Mouse (Mus musculus): ENCODE data around the gene Gm27029.
"Not testable (repeated sequence)": the region's sequence is repeated elsewhere in the genome, so short reads cannot be mapped to it uniquely, and the experiment has no call there.

Gm27029 gene

DNA sequence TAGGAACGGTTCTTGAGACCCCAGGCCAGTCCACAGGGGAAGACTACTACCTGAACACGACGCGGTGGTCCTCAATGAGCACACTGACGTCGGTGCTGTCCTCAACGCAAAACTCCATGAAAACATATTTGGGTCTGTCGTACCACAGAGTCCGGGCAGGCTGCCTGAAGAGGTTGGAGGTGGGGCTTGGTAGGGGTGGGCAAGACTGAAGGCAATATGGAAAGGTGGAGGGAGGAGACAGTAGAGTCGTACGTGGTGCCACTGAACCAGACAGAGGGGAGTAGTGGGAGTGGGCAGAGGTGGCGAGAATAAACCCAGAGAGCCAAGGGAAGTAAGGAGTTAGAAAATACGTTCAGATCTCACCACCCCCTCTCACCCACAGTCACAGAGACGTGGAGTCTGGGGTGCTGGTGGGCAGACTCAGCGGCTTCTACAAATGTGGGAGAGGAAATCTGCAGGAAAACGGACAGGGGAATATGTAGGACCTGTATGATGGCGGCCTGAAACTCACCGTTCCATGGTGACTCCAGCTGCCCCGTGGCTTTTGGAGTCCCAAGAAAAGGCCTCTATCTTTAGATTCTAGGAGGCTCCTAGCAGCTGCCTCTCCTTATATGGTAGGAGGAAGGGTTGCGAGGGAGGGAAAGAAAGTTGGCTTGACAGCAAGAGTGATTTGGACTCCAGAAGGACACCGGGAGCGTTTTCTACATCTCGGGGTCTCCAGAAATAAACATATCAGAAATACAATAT lies at the start of gene Gm27029:
TSS of gene Gm27029 (minus strand) at position 692 of the 747 bp plus-strand sequence.
- DNase-seq (ENCODE audit: low spot score in 2 of 2) = no peak

DNA sequence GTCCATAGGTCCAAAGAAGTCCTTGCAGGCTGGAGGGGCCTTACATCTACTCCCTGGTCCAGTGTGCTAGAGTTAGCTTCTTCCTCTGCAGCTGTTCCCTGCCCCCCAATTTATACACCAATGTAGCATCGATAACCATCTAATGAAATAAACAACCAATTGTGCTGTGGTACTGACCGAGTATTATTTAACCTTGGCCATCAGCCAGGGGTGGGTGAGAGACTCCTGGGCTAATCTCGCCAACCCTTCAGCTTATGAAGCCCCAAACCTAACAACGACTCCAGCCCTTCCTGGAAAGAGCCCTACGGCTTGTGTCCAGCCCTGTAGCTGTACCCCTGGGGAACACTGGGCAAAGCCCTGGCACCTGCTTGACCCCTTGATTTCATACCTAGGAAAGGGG lies 49.7 kb upstream of the Gm27029 start:
- no peak for DNase-seq (ENCODE audit: low spot score in 2 of 2)

DNA sequence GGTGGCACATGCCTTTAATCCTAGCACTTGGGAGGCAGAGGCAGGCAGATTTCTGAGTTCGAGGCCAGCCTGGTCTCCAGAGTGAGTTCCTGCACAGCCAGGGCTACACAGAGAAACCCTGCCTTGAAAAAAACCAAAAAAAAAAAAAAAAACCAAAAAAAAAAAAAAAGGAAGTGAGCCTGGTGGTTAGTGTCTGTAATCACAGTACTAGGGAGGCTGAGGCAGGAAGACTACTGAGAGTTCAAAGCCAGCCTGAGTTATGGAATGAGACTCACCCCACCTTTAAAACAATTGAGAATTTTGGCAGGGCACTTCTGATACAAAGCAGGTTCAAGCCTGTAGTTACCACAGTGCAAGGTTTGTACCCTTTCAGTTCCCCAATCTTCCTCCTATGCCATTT lies 49.1 kb upstream of the Gm27029 start:
- not testable (repeated sequence) for DNase-seq (ENCODE audit: low spot score in 2 of 2)

DNA sequence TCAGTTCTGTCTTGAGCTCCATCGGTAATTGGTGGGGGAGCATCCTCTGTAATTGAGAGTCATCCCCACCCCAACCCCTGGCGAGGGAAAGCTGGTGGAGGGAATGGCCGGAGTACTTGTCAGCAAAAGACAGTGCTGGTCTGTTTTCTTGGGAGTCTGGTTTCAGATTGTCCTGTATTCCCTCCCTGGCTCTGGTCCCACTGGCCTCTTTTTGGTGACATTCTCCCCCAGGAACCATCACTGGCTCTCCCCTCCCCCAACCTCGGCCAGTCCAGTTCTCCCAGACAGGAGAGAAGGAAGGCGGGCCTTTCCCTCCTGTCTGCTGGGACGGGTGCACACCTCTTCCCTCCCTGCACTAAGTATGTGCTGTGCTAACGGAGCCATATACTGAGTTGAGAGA lies 47.7 kb upstream of the Gm27029 start:
- DNase-seq (ENCODE audit: low spot score in 2 of 2) = no peak

DNA sequence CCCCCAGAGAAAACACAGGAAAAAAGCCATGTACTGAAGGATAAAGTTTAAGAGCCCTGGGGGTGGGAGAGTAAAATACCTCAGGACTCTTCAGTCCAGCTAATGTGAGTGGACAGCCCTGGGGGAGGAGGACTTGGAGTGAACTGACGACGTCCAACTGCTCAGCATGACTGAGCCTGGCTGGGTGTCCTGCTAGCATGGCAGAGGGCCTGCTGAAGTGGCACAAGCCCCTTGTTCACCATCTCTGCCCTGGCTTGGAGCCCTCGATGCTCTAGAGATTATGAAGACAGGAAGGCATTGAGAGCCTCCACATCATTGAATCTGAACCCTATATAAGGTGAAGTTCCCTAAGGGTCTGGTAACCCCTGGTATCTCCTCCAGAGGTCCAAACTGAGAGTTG lies 47.3 kb upstream of the Gm27029 start:
- no peak for DNase-seq (ENCODE audit: low spot score in 2 of 2)

DNA sequence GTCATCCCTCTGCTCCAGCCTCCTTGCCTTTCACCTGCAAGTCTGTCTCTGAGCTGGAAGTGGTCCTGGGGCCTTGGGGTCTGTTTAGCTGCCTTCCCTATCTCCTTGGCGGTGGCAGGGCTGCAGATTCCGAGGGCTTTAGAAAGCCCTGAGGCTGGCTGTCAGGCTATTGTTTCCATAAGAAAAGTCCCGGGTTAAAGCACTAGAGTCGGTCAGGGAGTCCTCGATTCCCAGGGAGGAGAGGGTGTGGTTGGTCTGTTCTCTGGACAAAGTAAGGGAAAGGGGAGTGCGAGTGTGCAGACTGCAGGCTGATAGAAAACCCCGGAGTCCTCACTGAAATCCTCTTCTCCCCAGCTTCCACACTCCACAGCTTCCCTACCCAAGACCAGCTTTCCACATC lies 45.6 kb upstream of the Gm27029 start:
- no peak for DNase-seq (ENCODE audit: low spot score in 2 of 2)

DNA sequence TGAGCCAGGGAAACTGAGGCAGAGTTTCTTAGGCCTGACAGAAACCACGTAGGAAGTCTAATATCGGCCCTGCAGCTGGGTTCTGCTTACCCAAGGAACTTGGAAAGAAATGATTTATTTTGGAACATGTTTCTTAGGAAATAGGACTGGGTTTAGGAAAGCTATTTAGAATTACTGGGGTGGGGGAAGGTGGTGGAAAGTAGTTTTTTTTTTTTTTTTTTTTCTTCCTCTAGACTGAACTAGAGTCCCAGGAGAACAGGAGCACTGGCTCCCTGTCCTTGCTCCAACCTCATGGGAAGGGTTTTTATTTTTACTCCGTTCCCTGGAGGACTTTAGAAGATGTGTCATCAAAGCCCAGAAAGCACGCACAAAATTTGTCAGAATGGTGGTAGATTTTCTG lies 44.6 kb upstream of the Gm27029 start:
- DNase-seq (ENCODE audit: low spot score in 2 of 2) = no peak

DNA sequence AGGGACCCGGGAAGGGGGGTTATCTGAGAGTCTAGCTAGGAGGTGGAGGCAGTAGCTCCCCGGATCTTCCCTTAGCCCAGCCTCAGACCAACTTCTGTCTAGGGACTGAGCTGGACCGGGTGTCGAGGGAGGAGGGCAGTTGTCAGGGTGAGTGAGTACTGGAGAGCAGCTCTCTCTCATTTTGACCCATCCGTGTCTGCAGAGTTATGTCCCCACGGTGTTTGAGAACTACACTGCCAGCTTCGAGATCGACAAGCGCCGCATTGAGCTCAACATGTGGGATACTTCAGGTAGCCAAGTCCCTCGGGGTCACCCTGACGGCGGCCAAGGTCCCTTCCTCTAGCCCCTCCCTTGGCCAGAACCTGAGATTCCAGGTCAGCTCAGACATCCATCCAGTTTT lies 44.1 kb upstream of the Gm27029 start:
- DNase-seq (ENCODE audit: low spot score in 2 of 2) = no peak

DNA sequence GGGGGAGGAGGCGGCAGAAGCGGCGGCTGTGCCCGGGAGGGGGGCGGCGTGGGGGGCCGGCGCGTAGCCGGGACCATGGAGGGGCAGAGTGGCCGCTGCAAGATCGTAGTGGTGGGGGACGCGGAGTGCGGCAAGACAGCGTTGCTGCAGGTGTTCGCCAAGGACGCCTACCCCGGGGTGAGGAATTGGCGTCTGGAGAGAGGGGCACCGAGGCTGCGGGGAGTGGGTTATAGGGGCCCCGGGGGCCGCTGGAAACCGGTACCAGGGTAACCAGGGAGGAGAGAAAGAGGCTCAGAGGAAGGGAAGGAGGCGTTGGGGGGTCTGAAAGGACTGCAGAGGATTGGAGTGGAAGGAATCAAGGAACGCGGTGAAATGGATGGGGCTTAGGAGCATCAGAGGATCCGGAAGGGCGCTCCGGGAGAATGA lies 43.7 kb upstream of the Gm27029 start:
- DNase-seq (ENCODE audit: low spot score in 2 of 2) = peak in 1 of 2 experiments; percentile 45

DNA sequence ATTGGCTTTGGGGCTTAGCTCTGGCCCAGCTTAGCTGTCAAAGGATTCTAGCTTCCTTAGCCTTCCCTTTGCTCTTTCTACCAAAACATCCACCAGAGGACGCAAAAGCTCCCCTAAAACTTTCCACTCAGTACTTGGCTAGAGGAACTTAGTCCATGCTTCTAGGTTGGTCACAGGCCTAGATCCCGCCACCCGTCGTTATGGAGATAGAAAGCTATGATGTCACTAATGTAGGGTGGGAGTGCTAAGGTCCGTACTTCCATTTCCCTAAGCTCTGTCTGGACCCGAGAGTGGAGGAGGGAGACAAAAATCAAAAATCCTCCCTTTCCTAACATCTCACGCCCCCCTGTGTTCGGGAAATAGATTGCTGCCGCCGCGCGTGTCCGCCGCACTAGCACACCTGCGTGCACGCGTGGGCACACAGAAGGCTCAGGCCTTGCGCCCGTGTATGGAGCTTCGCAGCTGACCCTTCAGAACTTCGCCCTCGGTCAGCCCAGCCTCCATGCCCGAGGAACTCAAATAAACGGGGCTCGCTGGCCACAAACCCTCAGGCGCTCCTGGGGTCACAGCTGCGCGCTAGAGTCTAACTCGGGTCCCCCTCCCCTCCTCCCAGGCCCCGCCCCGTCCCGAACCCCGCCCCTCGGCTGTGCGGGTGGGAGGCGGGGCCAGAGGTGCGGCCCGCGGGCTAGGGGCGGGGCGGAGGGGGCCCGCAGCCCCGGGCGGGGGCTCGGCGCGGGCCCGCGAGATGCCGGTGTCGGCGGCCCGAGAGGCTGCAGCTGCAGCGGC lies 43.1 kb upstream of the Gm27029 start:
- DNase-seq (ENCODE audit: low spot score in 2 of 2) = peak; percentile 51 to 77

DNA sequence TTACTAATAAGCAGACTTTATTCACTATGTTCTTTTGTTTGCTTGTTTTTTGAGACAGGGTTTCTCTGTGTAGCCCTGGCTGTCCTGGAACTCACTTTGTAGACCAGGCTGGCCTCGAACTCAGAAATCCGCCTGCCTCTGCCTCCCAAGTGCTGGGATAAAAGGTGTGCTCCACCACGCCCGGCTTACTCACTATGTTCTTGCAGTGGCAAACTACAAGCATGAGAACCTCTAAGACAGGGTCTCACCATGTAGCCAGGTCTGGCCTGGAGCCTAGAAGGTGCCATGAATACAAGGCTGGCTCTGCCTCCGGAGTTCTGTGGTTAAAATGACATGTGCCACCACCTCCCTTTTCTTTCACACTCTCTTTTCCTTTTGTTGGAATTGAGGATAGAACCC lies 42.0 kb upstream of the Gm27029 start:
- not testable (repeated sequence) for DNase-seq (ENCODE audit: low spot score in 2 of 2)

DNA sequence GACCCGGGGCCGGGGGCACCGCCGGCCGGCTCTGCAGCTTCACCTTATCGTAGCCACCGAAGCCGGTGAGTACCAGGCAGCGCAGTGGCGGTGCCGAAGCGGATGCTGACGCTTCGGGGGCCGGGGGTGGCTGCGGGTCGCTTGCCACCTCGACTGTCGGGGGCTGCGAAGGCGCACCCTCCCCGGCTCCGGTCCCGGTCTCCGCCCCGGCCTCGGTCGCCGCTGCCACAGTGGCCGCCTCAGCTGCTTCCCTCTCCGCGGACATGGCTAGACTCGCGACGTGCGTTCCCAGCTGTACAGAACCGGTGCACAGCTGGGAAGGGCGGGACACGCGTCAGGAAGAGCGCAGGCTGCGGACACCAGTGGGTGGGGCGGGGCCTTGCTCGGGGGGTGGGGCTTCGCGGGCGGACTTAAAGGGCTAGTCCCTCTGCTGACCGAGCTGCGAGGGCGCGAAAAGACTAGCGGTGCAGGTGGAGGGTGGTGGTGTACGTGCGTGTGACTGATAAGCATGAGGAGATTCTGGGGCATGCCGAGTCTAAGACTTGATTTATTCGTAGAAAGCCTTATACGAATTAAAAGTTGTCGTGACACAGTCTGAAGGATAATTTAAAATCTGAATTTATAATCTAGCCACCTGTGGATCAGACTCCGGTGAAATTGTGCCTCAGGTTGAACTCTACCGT lies 41.4 kb upstream of the Gm27029 start, which contains the start of gene Vat1:
TSS of gene Vat1 (minus strand) at position 362 of the 683 bp plus-strand sequence.
- DNase-seq (ENCODE audit: low spot score in 2 of 2) = peak; percentile 25 to 44

DNA sequence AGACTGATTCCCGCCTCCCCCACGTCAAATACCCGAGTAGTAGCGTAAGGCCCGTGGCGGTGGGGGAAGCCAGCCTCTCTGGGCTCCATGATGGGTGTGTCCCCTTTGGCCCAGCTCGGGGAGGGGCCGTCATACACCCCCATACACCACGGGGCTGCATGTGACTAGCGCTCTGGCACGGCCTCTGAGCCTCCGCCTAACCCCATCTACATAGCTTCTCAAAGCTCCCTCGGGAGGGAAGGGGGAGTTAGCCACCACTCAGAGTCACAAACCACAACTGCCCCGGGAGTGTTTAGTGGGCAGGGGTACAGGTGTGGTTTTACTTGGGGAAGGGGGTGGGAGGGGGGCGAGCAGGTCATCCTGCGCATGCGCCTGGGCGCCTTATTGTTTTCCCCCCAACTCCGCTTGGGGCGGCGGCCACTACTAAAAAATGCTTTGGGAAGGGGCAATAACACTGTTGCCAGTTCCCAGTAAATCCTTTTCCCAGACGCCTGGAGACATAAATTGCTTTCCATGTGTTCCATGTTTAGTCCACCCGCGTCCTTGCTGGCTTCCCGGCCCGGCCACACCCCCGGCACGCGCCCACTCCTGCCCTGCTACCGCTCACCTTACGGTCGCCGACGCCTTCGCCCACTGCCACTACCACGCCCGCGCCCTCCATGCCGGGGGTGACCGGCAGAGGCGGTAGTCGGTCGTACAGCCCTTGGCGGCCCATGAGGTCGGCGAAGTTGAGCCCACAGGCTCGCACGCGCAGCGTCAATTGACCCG lies 40.7 kb upstream of the Gm27029 start:
- peak; percentile 20 to 29 for DNase-seq (ENCODE audit: low spot score in 2 of 2)

DNA sequence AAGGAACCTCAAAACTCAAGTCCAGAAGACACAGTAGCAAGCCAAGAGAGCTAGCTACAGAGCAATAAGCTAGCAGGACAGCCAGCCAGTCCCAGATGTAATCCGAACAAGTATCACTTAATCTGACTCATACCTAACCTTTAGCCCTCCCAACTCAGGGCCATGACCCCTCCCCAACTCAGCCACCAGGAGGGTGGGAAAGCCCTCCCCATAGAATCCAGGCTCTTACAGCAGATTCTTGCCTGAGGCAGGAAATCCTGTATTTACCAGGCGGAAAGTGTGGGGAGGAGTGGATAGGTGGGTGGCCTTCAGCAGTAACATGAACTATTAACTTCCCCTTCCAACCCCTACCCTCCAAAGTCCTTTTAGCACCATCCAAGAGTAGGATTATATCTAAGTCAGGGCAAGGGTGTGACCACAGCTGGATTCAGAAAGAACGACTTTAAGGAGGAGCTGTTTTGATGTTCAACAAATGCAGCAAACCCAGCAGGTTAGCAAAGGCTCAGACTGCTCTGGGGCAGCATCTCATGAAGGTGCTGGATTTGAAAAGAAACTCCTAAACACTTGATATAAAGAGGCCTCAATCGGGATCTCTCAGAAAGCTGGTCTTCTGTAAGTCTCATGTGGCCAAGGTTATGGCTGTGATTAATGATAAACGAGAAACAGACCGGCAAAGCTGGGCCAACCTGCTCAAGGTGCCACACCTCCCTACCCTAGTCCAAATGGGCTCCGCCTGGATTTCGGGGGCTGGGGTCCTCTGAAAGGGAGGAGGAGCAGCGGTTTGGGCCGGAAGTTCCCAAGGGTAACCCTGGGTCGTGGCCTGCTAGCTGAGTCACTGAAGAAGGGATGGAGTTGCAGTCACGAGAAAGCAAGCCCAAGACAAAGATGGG lies 39.9 kb upstream of the Gm27029 start, which contains the start of gene Rnd2:
TSS of gene Rnd2 (plus strand) at position 789 of the 890 bp plus-strand sequence.
- no peak for DNase-seq (ENCODE audit: low spot score in 2 of 2)

DNA sequence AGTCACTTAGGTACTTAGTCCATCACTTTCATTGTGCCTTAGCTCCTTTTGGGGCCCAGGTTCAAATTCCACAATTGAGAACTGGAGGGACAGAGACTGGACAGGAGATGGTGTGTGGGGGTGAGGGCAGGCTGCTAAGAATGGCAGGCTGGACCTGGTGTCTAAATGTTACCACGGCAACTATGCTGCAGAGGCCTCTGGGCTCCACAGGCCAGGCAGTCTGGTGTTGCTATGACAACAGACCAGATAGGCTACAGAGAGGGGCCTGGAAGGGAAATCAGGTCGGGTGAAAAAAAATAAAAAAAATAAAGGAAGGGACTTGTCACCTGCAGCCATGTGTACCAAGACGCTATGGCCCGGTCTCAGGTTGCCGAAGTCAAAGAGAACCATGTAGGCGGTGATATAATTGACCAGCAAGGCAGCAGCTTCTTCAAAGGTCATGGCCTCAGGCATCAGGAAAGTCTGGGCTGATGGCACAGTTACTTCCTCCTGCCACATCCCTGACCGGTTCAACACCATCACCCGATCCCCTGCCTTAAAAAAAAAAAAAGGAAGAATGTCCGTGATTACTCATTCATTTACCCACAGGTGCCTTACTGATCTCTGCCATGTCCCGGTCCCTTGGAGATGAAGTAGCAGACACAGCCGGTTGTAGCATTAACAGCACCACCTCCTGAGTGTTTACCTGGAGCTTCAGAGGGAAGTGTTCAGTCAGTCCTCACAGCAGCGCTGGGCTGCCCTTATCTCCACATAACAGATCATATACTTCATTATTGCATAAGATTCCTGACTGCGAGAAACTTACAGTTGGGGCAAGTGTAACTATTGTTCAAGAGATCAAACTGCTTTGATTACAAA lies 38.2 kb upstream of the Gm27029 start:
- DNase-seq (ENCODE audit: low spot score in 2 of 2) = no peak

DNA sequence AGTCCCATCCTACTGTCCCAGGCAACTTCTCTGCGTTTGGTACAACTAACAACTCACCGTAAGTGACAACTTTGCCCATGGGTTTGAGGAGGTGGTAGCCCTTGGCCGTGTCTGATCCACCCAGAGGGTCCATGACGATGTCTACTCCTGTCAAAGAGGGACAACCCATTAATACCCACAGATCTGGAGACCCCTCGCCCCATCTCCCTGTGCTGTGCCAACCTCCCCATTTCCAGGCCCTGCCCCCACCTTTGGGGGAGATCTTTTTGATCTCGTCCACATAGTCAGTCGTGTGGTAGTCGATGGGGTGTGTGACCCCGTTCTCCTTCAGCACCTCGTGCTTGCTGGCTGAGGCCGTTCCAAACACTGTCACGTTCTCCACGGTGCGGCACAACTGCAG lies 37.5 kb upstream of the Gm27029 start:
- no peak for DNase-seq (ENCODE audit: low spot score in 2 of 2)

DNA sequence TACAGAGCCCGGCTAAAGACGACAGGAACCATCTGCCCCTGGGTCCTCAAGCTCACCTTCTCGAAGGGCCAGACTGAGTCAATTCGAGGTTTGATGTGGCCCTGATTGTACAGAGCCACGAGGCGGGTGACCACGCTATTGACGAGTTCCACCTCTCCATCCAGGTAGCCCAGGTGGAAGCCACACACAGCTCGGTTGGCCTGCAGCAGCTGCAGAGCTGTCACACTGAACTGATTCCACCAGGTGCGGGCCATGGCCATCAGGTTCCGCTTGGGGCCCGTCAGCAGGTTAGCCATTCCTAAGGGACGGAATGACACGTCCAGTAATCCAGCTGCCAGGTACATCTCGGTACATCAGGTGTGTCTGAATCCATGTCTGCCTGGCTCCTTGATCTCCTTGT lies 35.7 kb upstream of the Gm27029 start:
- no peak for DNase-seq (ENCODE audit: low spot score in 2 of 2)

DNA sequence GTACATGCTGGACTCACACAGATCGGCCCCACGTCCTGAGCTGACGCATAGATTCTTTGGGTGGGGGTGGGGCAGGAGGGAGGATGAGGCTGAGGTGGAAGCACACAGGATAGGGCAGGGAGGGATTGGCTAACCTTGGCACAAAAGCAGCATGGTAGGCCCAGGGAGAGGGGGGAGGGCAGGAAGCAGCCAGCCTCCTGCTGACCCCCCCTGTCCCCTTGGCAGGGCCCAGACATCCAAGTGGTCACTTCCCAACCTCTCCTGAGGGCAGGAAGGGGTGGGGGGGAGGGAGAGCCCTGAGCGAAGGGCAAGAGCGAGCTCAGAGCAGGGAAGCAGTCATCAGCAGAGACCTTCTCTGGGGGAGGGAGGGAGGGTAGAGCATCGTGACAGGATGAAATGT lies 35.1 kb upstream of the Gm27029 start:
- no peak for DNase-seq (ENCODE audit: low spot score in 2 of 2)

DNA sequence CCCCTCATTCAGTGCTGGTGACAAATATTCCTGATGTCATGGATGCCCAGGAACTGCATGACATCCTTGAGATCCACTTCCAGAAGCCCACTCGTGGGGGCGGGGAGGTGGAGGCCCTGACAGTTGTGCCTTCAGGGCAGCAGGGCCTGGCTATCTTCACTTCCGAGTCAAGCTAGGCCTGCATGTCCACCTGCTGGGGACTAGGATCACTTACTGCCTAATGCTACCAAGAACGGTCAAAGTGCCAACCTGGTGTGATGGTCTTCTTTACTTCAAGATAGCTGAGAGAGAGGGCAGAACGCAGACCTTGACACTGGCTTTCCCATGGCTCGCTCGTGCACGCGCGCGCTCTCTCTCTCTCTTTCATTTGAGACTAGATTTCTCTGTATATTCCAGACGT lies 33.6 kb upstream of the Gm27029 start:
- DNase-seq (ENCODE audit: low spot score in 2 of 2) = no peak

DNA sequence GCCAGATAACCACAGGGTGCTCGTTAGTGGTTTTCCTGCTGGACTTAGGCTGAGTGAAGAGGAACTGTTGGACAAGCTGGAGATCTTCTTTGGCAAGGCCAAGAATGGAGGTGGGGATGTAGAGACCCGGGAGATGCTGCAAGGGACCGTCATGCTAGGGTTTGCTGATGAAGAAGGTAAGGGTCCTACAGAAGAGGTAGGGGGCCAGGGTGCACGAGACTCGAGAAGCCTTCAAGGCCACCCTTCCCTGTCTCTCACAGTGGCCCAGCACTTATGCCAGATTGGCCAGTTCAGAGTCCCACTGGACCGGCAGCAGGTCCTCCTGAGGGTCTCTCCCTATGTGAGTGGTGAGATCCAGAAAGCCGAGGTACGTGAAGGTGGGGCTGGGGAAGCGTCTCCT lies 33.0 kb upstream of the Gm27029 start:
- no peak for DNase-seq (ENCODE audit: low spot score in 2 of 2)
